Mouse (Mus musculus): ENCODE data around the gene Sfmbt1.

- TF ChIP-seq GATA1 (IDR thresholded peaks at IDR 0.05; ENCODE audit: borderline replicate concordance, low read length) (no peak), FLI1 (IDR thresholded peaks at IDR 0.05; ENCODE audit: low read length) (no peak)
These were observed 32.5 kb upstream of the Sfmbt1 start for GRCm38 (mm10) chr14:30682131-30682530.
